Mouse (Mus musculus) fat pad, adult 2 months (tissue): ENCODE measurements around the gene Cfd.

Source experiments
- DNase-seq: peaks from one replicate; pipeline ENCODE4 v3.0.0-alpha.2; 2011; ENCODE audit warnings: low read depth, low spot score; ENCODE audit errors: extremely low read depth

The Cfd gene

DNA sequence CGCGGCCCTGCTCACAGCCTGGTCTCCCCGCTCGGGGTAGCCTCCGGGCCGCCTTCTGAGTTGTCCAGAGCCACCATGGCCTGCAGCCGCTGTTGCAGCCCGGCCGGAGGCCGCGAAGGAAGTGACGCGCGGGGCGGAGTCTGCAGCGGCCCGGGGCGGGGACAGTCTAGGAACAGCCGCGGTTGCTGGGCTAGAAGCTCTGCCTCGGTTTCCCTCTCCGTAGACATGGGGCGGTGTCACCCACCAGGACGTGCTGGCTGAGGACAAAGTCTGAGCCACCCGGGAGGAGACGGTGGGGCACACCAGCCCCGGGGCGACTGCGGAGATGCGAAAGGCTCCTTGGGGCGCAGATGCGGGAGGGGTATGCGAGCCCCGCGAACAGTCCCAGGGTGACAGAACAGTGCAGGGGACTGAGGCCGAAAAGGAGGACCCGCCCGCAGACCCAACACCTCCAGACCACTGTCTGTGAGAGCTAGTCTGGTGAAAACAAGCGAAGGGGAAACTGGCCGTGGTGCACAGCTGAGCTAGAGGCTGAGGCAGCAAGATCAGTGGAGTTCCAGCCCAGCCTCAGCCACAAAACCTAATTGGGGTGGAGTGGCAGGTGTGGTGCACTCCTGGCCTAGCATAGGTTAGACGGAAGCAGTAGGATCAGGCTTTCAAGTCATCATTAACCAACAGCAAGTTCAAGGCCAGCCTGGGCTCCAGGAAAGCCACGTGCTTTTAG, 26.3 kb downstream of the Cfd start, which contains the start of gene Kiss1r:
Gene Kiss1r (plus strand): TSS at position 164 of the 724 bp plus-strand sequence.
- no peak for DNase-seq

DNA sequence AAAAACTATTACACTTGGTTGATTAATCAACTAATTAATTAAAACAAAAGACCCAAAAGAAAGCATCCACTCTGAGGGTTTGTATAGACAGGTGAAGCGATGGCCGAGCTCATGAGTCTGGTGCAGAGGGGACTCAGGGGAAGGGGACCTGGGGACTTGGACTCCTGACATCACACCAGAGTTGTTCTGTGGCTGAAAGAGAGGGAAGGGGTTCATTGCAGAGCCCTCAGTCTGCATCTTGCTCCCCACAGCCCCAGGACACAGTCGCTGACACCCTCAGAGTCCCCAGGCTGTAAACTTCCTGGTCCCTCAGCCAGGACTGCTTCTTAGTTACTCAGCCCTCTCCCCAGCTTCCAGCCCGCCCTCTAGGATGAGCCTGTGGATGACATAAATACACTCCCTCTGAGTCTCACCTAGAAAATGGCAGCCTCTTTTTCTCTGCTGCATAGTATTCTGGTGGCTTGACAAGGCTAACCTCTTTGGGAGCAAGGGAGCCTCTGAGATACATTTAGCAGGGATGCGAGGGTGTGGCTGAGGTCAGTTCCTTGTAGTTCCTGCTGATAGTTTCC, 27.0 kb downstream of the Cfd start:
- no peak for DNase-seq

DNA sequence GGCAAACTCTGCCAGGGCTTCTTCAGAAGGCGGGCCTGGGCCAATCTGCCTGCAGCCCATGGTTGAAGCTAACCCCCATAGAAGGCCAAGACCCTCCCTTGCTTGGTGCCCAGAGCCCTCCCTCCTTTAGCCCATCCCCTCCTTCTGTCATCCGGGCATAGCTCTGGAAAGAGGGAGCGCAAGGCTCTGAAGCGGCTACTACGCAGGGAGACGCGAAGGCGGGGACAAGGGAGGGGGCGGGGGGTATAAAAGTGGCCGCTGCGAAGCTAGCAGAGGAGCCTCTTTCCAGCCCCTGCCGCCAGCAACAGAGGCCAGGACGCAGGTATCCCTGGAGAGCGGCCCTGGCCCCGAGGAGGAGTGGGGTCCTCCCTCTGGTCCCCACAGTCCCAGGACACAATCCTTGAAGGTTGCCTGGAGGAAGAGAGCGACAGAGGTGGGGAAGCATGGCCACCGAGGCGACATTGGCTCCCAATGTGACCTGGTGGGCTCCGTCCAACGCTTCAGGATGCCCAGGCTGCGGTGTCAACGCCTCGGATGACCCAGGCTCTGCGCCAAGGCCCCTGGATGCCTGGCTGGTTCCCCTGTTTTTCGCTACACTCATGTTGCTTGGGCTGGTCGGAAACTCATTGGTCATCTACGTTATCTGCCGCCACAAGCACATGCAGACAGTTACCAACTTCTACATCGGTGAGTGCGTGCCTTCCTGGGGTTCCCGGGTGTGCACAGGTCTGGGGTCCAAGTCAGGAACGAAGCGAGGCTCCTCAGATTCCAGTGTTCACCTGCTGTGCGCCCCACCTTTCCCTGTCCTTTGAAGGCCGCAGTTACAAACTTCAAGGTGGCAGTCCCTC, 27.8 kb downstream of the Cfd start:
- no peak for DNase-seq

DNA sequence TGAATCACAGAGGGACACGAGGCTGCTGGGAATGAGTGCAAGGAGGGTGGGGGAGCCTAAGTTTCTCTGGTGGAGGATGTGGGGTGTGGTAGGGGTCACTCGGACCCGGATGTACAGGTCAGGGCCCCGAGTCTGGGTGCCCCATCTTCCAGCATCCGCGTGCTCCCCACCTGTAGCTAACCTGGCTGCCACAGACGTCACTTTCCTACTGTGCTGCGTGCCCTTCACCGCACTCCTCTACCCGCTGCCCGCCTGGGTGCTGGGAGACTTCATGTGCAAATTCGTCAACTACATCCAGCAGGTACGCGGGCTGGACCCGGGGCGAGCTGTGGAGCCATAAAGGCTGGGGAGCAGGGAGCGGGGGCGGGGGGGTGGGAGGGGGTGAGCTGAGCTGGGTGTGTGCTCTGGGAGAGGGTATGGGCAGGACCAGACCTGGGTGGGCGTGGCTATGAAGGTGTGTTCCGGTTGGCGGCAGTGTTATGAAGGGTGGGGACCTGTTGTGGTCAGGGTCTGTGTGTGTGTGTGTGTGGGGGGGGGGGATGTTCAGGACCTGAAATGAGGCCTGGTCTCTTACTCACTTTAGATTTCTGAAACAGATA, 28.7 kb downstream of the Cfd start:
- DNase-seq, result no peak

DNA sequence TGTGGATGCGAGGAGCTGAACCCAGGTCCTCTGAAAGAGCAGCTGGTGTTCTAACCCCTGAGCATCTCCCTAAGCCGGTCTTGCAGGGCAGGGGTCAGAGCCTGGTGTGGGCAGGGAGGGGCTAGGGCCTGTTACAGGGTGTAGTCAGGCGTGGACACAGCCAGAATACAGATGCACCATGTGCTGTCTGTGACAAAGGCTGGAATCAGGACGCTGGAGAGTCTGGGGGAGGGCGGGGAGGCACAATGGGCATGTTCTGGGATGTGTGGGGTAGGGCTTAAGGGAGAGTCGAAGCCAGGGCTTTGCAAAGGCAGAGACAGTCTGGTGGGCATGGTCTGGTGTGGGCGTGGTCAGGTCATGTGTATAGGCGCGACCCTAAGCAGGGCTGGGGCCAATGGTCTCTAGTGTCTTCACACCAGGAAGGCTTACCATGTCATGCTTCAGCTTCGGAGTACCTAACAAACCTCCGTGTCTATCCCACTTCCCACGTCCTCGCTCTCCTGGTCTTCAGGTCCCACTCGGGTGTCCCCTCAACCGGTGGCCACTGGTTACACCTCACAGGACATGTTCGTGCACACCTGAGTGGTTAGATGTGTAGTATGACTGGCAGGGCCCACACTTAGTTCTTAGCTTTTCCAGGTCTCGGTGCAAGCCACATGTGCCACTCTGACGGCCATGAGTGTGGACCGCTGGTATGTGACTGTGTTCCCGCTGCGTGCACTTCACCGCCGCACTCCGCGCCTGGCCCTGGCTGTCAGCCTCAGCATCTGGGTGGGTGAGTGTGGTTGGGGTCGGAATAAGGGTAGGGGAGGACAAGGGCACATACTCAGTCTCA, 29.6 kb downstream of the Cfd start:
- DNase-seq, result no peak

DNA sequence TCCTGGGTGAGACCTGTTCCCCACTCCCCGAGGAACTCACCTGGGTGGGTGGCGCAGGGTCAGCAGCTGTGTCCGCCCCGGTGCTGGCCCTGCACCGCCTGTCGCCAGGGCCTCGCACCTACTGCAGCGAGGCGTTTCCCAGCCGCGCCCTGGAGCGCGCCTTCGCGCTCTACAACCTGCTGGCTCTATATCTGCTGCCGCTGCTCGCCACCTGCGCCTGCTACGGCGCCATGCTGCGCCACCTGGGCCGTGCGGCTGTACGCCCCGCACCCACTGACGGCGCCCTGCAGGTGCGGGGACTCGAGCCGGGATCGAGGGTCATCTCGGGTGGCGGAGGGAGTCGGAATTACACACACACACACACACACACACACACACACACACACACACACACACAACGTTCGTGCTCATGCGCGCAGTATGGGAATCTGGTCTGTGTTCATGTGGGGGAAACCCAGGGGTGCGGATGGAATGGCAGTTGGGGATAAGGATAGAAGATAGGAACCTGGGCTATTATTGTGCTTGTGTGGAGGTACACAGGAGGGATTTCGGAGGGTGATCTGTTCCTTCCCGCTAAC, 30.4 kb downstream of the Cfd start, which contains the start of gene R3hdm4:
Gene R3hdm4 (minus strand): TSS at position 251 of the 578 bp plus-strand sequence.
- DNase-seq, result no peak

DNA sequence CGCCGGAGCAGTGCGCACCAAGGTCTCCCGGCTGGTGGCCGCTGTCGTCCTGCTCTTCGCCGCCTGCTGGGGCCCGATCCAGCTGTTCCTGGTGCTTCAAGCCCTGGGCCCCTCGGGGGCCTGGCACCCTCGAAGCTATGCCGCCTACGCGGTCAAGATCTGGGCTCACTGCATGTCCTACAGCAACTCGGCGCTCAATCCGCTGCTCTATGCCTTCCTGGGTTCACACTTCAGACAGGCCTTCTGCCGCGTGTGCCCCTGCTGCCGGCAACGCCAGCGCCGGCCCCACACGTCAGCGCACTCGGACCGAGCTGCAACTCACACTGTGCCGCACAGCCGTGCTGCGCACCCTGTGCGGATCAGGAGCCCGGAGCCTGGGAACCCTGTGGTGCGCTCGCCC, 30.9 kb downstream of the Cfd start:
- no peak for DNase-seq

DNA sequence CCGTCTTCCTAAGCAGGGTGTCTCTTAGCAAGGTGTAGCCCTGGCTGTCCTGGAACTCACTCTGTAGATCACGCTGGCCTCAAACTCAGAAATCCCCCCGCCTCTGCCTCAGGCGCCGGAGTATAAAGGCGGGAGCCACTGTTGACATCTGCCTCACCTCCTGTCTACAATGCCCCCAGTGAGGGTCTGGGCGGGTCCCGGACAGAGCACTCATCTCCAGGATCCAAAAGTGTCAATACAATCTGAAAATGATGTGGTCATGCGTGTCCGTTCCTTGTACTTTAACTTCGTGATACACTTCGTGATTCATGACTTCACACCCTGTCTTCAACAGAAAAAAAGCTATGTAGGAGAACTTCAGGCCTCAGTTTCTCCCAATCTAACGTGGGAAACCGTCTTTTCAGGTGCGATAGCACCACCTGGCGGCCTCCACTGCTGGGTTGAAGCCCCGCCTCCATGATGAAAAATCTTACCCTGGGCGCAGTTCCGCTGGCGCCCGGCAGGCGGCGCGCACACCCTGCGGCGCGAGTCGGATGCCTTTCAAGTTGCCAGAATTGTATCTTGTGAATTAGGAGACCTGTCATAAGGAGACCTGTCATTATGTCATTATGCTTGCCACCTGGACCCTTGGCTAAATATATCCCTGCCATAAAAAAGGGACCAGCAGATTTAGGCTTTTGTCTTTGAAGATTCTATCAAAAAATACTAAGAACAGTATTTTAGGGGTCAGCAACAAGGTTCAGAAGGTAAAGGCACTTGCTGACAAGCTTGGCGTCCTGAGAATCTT, 34.5 kb downstream of the Cfd start:
- DNase-seq, result no peak

DNA sequence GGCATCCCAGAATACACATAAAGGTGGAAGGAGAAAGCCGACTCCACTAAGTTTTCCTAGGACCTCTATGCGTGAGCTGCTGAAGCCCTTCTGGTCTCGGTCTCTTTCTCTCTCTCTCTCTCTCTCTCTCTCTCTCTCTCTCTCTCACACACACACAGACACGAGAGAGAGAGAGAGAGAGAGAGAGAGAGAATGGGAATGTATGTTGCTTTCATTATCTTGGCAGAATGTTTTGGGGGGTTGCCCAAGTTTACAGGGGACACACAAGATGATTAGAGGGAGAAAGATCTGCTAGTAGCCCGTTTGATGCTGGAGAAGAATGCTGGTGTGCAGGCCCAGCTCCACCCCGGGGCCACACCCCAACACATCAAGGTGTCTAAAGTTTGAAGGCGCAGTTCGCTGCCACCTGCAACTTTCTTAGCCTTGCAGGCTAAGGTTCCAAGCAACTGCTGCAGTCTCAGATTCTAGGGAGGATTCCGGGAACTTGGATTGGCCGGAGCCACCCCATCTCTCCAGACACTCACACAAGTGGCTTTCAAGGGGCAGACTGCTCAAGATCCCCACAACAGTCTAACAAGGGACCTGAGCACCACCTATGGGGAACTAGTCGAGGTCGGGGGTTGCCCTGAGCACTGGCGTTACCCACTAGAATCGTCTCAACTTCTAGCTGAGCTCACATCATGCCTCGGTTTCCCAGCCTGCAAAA, 35.3 kb downstream of the Cfd start:
- DNase-seq, result no peak

DNA sequence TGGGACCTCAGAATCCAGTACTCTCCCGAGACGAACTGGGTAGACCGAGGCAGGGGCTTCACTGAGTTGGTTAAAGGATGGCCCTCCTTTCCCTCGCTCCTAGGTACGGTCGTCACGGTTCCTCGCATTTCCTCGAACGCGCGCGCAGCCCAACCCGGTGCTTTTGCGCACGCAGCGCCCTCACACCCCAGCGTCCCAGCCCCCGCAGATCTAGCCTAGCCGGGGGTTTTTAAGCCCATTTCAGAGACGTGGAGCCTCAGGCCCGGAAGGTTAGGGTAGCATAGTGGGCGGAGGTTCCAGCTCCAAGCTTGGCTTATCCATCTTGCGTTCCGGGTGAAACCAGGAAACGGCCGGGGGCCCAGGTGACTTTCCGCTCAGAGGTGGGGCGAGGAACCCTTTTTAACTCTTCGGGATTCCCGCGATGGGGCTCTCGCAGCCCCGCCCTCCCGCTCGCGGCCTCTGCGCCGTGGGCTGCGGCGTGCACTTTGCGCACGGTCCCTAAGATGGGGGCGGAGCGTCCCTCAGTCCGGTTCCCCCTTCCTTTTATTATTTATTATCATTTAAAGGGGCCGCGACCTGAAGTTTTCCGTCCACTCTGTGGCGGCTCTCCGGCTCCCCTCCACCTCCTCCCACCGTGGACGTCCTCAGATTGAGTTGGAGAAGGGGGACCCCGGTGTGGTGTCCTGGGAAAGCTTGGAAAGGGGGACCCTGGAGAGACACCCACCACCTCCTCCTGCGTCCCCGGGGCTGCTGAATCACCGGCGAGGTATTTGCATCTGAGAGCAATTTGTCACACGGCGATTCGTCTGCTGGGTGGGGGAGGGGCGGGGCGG, 36.1 kb downstream of the Cfd start, which contains the start of gene Arid3a:
Gene Arid3a (plus strand): TSS at position 553 of the 833 bp plus-strand sequence.
- no peak for DNase-seq

DNA sequence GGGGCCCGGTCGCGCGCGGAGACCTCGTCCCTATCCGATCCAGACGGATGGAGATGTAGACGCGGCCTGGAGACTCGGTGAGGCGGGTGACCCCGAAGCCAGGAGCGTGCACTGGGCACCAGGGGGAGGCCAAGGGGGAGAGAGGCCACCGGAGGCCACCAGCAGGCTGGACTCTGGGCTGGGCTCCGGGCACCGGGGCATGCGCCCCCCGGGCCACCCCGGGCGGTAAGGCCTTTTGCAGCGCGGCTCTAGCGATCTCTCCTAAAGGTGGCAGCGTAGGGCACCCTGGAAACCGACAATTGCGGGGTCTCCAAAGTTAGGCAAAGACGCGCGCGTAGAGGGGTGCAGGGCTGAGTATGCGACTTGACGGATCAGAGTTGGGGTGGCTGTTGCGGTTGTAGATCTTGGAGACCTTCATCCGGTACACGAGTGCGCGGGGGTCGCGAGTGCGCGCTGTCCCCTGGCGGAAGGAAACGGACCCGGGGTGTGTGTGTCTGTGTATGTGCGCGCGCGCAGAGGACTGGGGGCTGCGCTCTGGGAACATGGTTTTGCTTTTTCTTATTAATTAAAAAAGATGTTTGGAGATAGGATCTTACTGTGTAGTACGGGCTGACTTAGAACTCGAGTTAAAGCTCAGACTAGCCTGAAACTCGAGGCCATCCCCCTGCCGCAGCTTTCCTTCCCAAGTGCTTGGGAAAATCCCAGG, 36.8 kb downstream of the Cfd start:
- DNase-seq, result no peak

DNA sequence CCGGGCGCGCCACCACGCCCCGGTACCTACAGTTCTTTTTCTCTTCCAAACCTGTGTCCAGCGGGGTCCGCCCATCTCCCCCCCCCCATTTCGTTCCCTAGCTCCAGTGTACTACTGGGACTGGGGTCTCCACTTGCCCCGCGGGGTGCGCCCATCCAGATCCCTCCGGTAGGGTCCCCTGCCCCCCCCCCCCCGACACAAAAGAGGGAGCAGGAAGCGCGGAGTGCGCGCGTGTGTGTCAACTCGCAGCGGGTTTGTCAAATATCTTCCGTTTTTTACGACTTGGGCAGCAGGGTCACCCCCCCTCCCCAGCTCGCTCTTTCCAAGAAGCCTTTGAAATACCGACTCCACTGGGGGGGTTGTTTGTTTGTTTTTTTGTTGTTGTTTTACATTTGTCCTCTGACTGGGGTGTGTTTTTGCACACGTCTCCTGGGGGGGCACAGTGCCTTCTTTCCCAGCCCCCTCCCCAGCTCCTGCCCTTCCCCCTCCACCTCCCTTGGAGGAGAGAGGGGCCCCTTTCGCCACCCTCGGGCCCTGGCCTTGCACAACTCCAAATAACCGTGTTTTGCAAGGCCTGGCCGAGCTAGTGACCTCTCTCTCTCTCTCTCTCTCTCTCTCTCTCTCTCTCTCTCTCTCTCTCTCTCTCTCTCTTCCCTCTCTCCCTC, 37.5 kb downstream of the Cfd start:
- DNase-seq, result no peak

DNA sequence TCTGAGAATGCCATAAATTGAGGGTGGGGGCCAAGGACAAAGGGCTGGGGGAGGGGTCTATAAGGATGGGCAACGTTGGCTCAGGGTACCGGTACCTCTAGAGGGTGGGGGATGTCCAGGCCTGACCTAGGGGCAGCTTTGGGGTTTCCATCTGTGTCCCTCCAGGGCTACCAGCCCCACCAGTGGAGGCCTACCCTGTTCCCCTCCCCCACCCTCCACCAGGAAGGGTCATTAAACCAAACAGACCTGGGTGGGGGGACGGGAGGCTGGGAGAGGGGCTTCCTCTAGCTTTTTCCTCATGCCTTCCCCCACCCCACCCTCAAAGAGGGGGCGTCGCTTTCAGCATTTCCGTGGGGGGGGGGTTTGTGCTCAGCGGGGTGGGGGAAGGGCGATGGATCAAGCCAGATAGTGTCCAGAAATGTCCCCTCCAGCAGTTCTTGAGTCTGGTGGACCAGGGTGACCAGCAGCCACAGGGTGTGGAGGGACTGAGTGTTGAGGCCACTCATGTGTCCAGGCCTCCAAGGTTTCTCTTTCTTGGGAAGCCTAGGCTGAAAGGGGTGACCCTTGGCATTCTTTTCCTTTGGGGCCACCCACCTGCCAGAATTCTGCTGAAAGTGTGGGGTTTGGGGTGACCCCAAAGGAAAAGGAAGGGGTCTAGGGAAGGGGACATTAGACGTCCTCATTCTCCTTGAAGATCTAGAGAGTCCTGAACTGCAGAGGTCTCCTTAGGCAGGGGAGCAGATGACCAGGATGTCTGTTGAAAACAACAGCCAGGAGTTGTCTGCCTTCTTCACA, 38.5 kb downstream of the Cfd start:
- no peak for DNase-seq

DNA sequence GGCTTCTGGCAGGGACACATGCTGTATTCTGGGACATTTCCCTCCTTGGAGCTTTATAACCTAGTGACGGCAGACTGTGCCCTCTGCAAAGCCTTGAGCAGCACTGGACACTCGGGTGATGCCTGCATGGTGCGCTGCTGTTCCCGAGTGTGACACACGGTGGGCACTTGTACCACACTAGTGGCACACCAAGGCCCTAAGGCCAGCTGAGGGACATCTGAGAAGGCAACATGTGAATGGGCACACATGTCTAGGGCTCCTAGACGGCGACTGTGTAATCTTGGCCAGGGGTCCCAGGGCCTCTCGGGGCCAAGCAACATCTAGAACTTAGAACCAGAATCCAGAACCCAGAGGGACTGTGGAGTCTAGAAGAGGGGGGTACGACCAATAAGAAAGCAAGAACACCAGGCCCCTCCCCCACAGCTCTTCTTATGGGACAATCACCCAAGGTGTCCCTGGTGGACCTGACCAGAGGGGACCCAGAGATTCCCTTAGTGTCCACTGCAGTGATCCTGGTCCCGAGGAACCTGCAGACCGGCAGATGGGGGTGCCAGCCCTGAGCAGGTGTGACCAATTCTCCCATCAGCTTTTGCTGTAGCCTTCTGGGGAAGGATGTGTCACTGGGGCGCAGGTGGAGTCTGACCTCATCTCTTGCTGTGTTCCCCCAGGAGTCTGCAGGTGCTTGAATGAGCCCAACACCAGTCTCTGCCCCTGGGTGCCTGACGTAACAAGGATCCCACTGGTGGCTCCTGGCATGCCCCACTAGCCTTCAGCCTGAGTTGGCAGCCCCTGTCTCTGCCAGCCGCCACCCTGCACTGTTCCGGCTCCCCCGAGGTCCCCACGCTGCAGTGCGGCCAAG, 39.5 kb downstream of the Cfd start:
- no peak for DNase-seq

DNA sequence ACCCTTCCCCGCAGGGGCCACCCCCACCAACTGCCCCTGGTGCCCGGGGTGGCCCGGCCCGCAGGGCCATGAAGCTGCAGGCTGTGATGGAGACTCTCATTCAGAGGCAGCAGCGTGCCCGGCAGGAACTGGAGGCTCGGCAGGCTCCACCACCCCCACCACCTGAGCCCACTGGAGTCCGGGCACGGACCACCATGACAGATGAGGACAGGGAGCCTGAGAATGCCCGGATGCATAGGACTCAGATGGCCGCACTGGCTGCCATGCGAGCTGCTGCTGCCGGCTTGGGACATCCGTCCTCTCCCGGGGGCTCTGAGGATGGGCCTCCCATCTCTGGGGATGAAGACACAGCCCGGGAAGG, 40.2 kb downstream of the Cfd start:
- no peak for DNase-seq
